In the genomic region with DNA sequence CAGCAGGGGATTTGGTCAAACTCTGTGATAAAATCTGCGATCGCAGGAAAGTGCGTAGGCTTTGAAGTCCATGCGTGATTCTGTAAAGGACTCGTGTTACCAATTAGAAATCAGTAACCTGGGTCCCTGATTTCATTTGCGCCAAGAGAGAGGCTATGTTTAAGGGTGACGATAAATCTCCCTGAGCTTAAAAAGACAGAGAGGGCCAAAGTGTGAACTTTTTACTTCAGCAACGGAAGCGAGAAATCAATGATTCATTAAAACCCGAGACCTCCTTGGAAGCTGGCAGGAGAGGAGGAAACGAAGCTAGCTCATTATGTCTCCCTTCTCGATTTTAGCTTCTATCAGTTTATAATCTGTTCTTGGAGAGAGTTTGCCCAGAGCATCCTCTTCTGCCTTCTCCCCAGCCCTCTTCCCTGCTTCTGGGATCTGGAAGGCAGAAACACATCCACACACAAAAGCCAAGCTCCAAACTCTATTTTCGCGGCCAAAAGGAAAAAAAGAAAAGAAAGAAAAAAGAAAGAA, we compare ENCODE assay signal across 9 mouse cellular contexts. TPM values are rescaled to one million over a fixed set of nuclear protein-coding genes. Genes with fewer than 3 reads are reported as not detected.
DNase-seq lines count a peak whose midpoint lies in the region; ATAC-seq and TF ChIP-seq lines count a peak whose summit lies in the region.
"Had no signal": no experiment of that assay in that cellular context is flagged by ENCODE, and none has a peak within 500 bp of the region (broad histone marks: within the 10 kb centered on the region; RNA-seq: fewer than 3 reads in every experiment).

No protein-coding gene starts in this region.

- TF ChIP-seq POLR2A in cerebellum, adult 2 months (IDR thresholded peaks at IDR 0.05; ENCODE audit: borderline replicate concordance, insufficient read depth, low read length) = no peak

- H3K9ac ChIP-seq in intestine, postnatal 0 days (ENCODE audit: low read depth, low read length) = no peak overlapping the region
- no peak overlapping the region; the same call in 1 of the 2 replicates for H3K9ac ChIP-seq in midbrain, postnatal 0 days (replicated peaks; ENCODE audit: low read length, poor library complexity, severe bottlenecking)

- peak overlapping the region; percentile 76 for H3K4me2 ChIP-seq in intestine, postnatal 0 days (replicated peaks; ENCODE audit: low read depth)
- peak overlapping the region; percentile 98 for H3K4me2 ChIP-seq in midbrain, postnatal 0 days (ENCODE audit: low read depth, low read length, poor library complexity, severe bottlenecking)

- H3K9me3 ChIP-seq in heart, embryonic 10.5 days = no peaks in the 10 kb centered on the region
- H3K9me3 ChIP-seq in embryonic facial prominence, embryonic 10.5 days = no peaks in the 10 kb centered on the region
- H3K9me3 ChIP-seq in intestine, postnatal 0 days (ENCODE audit: control insufficient read depth) = no peaks in the 10 kb centered on the region
- H3K9me3 ChIP-seq in midbrain, postnatal 0 days (ENCODE audit: low read length) = no peaks in the 10 kb centered on the region

- no peak for ATAC-seq in intestine, postnatal 0 days
- ATAC-seq in midbrain, postnatal 0 days (ENCODE audit: low FRiP score) = no peak
- ATAC-seq in megakaryocyte, adult 5-6 weeks (ENCODE audit: poor library complexity, severe bottlenecking) = no peak

- WGBS in heart, embryonic 10.5 days = under 1% methylated on average over 14 of the region's 14 CpGs
- under 1% methylated on average over 14 of the region's 14 CpGs for WGBS in embryonic facial prominence, embryonic 10.5 days
- 1% methylated on average over 14 of the region's 14 CpGs for WGBS in intestine, postnatal 0 days
- WGBS in midbrain, postnatal 0 days = 1% methylated on average over 14 of the region's 14 CpGs
- 2% methylated on average over 14 of the region's 14 CpGs for WGBS in cerebellum, adult 2 months

- no peak for DNase-seq in heart, embryonic 10.5 days (ENCODE audit: low spot score)
- no peak for DNase-seq in heart, adult 8-10 months (ENCODE audit: low spot score)
- peak; percentile 22 for DNase-seq in embryonic facial prominence, embryonic 10.5 days (ENCODE audit: low spot score)
- no peak for DNase-seq in midbrain, postnatal 0 days (ENCODE audit: low spot score)
- DNase-seq in cerebellum, adult 2 months = no peak
- no peak for DNase-seq in thymus, postnatal 10 days (ENCODE audit: low spot score in 2 of 2)

- peaks cover 14% of the 10 kb centered on the region; the same call in 1 of the 2 replicates for H3K27me3 ChIP-seq in heart, embryonic 10.5 days (ENCODE audit: insufficient read depth, poor library complexity, severe bottlenecking)
- peaks cover 18% of the 10 kb centered on the region for H3K27me3 ChIP-seq in embryonic facial prominence, embryonic 10.5 days (replicated peaks; ENCODE audit: low read depth, poor library complexity, severe bottlenecking)
- H3K27me3 ChIP-seq in intestine, postnatal 0 days (replicated peaks; ENCODE audit: control insufficient read depth, insufficient read depth, low read length) = peaks cover 15% of the 10 kb centered on the region
- peaks cover 3% of the 10 kb centered on the region for H3K27me3 ChIP-seq in midbrain, postnatal 0 days (ENCODE audit: insufficient read depth, low read length)
- H3K27me3 ChIP-seq in cerebellum, adult 2 months (ENCODE audit: control insufficient read depth, insufficient read depth, low read length) = no peaks in the 10 kb centered on the region; the same call in 1 of the 2 replicates

- H3K27ac ChIP-seq in heart, embryonic 10.5 days = peak overlapping the region; percentile 77; the same call in 1 of the 2 replicates
- H3K27ac ChIP-seq in embryonic facial prominence, embryonic 10.5 days (replicated peaks) = peak overlapping the region; percentile 87
- no peak overlapping the region for H3K27ac ChIP-seq in intestine, postnatal 0 days (ENCODE audit: low read depth, low read length)
- H3K27ac ChIP-seq in midbrain, postnatal 0 days (ENCODE audit: low read depth, low read length) = no peak overlapping the region
- no peak overlapping the region for H3K27ac ChIP-seq in cerebellum, adult 2 months (ENCODE audit: insufficient read depth, low read length)

- H3K4me1 ChIP-seq in heart, embryonic 10.5 days = peaks cover 11% of the 10 kb centered on the region; the same call in 1 of the 2 replicates
- H3K4me1 ChIP-seq in embryonic facial prominence, embryonic 10.5 days = peaks cover 40% of the 10 kb centered on the region
- H3K4me1 ChIP-seq in intestine, postnatal 0 days (replicated peaks; ENCODE audit: control insufficient read depth, insufficient read depth, low read length) = no peaks in the 10 kb centered on the region
- H3K4me1 ChIP-seq in midbrain, postnatal 0 days (ENCODE audit: insufficient read depth, low read length) = peaks cover 6% of the 10 kb centered on the region
- peaks cover 6% of the 10 kb centered on the region; the same call in 1 of the 2 replicates for H3K4me1 ChIP-seq in cerebellum, adult 2 months (ENCODE audit: control insufficient read depth, insufficient read depth, low read length)

- no peaks in the 10 kb centered on the region for H3K36me3 ChIP-seq in heart, embryonic 10.5 days
- no peaks in the 10 kb centered on the region for H3K36me3 ChIP-seq in embryonic facial prominence, embryonic 10.5 days (replicated peaks)
- H3K36me3 ChIP-seq in intestine, postnatal 0 days (ENCODE audit: control insufficient read depth, insufficient read depth) = no peaks in the 10 kb centered on the region
- no peaks in the 10 kb centered on the region for H3K36me3 ChIP-seq in midbrain, postnatal 0 days (ENCODE audit: insufficient read depth, low read length)

- H3K4me3 ChIP-seq in heart, embryonic 10.5 days = peak overlapping the region; percentile 70
- H3K4me3 ChIP-seq in embryonic facial prominence, embryonic 10.5 days = peak overlapping the region; percentile 71
- H3K4me3 ChIP-seq in intestine, postnatal 0 days (ENCODE audit: low read depth, low read length) = peak overlapping the region; percentile 48
- H3K4me3 ChIP-seq in midbrain, postnatal 0 days (ENCODE audit: low read depth, low read length) = peak overlapping the region; percentile 57
- no peak overlapping the region for H3K4me3 ChIP-seq in cerebellum, adult 2 months (replicated peaks; ENCODE audit: insufficient read depth, low read depth, low read length)

- no peak for TF ChIP-seq CTCF in intestine, postnatal 0 days (IDR thresholded peaks at IDR 0.05; ENCODE audit: low read depth)
- TF ChIP-seq CTCF in midbrain, postnatal 0 days (IDR thresholded peaks at IDR 0.05) = no peak
- no peak for TF ChIP-seq CTCF in cerebellum, adult 2 months (IDR thresholded peaks at IDR 0.05; ENCODE audit: borderline replicate concordance, insufficient read depth, low read depth, low read length)

RNA-seq across cellular contexts. Expression of a gene that starts 44.1 kb away (rescaled TPM):
- polyA plus RNA-seq in heart, embryonic 10.5 days (2016; fragmentation: Nextera tagmentation; extraction: Ambion mirVana) = 1.7 and 4.9 TPM in 2 replicates
- 1 to 10 TPM in 1 of 4 experiments, under 1 TPM in 3; 0.33 to 1.4 (median 0.45) TPM for total RNA-seq in heart, adult 8-10 months (2022)
- 8.0 and 8.6 TPM in 2 replicates for polyA plus RNA-seq in embryonic facial prominence, embryonic 10.5 days (2016; fragmentation: Nextera tagmentation; extraction: Ambion mirVana)
- polyA plus RNA-seq in intestine, postnatal 0 days (2015; fragmentation: Nextera tagmentation; extraction: Ambion mirVana) = 0.43 and 0.46 TPM in 2 replicates
- total RNA-seq in midbrain, postnatal 0 days (2014; rRNA removed) = 0.60 and 1.2 TPM in 2 replicates
- 2.1 and 2.2 TPM in 2 replicates for polyA plus RNA-seq in midbrain, postnatal 0 days (2015; fragmentation: Nextera tagmentation; extraction: Ambion mirVana)
- polyA plus RNA-seq in cerebellum, adult 2 months (2012; rRNA removed) = 1.1 and 1.8 TPM in 2 replicates
- total RNA-seq in megakaryocyte, adult 5-6 weeks (2015) = not detected in 2 replicates
- not detected in 2 replicates for total RNA-seq in megakaryocyte, adult 5-6 weeks (2017)
- total RNA-seq: liver, adult 2 months had no signal
- polyA plus RNA-seq: liver, adult 2 months had no signal

Comparison
In these comparisons a context has a peak if more than half of its experiments do, and no peak if none do; other contexts are left out.
1. H3K27ac ChIP-seq: peak in heart, embryonic 10.5 days (single experiment) and embryonic facial prominence, embryonic 10.5 days (single experiment); none in intestine, postnatal 0 days (single experiment), midbrain, postnatal 0 days (single experiment) and cerebellum, adult 2 months (single experiment).